Mouse (Mus musculus) ES-E14 (cell line): ENCODE measurements around the gene Rhd.

Experiments used
- CHD2 ChIP-seq: IDR thresholded peaks from 2 replicates; pipeline ENCODE4 v1.6.1; 2014; ENCODE audit warnings: mild to moderate bottlenecking, low read depth, low read length, inconsistent platforms
- HCFC1 ChIP-seq: IDR thresholded peaks from 2 replicates; pipeline ENCODE4 v1.6.1; 2012; ENCODE audit warnings: low read length, inconsistent platforms, borderline replicate concordance; ENCODE audit not compliant: insufficient read depth
- ZC3H11A ChIP-seq: IDR thresholded peaks from 2 replicates; pipeline ENCODE4 v1.6.1; 2012; ENCODE audit warnings: low read depth, mild to moderate bottlenecking, inconsistent platforms, low read length, borderline replicate concordance
- ZNF384 ChIP-seq: IDR thresholded peaks from 2 replicates; pipeline ENCODE4 v1.6.1; 2012; ENCODE audit warnings: low read depth, low read length, inconsistent platforms

DNA sequence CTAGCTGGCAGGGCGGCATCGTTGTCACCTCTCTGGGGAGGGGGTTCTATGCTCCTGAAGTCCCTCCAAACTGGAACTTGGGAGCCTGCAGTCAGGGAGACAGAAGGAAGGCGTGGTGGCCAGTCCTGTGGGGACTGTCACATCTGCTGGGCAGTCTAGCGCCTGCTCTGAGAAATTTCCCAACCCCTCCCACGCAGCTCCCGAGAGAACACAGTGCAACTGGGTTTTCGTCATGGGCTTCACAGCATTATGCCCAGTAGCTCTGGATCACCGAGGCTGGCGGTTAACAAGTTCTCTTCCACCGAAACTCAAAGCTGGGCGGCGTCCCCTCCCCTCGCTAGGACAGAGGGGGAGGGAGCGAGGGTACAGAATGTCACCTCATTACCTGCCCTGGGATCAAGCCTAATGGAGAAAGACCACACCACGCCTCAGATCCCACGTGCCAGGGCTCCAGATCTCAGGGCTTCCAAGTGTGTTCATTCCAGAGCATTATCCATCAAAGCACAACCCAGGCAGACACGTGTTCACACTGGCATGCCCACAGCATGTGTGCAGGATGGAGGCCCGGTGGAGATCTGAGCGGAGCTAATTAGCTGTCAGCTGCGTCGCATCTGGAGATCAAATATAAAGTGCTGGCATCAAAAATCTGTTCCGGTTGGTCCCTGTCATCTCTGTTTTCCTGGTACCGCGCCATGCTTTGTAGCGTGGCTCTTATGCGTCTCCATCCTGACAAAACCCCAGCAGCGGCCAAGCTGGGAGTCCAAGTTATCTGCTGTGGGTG lies 79.6 kb downstream of the Rhd start:
- no peak for TF ChIP-seq ZNF384
- no peak for TF ChIP-seq ZC3H11A
- no peak for TF ChIP-seq CHD2
- TF ChIP-seq HCFC1, result no peak
